Mouse (Mus musculus) G1E-ER4 (cell line): ENCODE results near the gene Ankrd34a. TPM values are rescaled to one million over a fixed set of nuclear protein-coding genes. Genes with fewer than 3 reads are reported as not detected.

ENCODE experiments used
- GATA1 ChIP-seq: IDR thresholded peaks from one replicate; pipeline ENCODE4 v1.8.0; 2012; ENCODE audit warnings: low read length, inconsistent platforms
- polyA plus RNA-seq: library from polyadenylated mRNA; stranded (reverse); fragments of >175 nt; gene quantifications from 2 replicates; pipeline ENCODE4 v1.2.3, GENCODE M21; 2012

Gene Ankrd34a
- polyA plus RNA-seq, 1 experiment, result 0.03 TPM

- TF ChIP-seq GATA1, result no peak
These were observed 25.1 kb upstream of the Ankrd34a start for GRCm38 (mm10) chr3:96571336-96571735.

GRCm38 (mm10) chr3:96571896-96572698, 24.3 kb upstream of the Ankrd34a start:
- TF ChIP-seq GATA1, result no peak

- TF ChIP-seq GATA1, result no peak
These were observed 22.6 kb upstream of the Ankrd34a start for GRCm38 (mm10) chr3:96573611-96574511.

- no peak for TF ChIP-seq GATA1
These were observed 21.0 kb upstream of the Ankrd34a start for GRCm38 (mm10) chr3:96575272-96575984.

- TF ChIP-seq GATA1, result no peak
These were observed 20.3 kb upstream of the Ankrd34a start for GRCm38 (mm10) chr3:96576005-96576658.

- no peak for TF ChIP-seq GATA1
These were observed 19.5 kb upstream of the Ankrd34a start, which contains the start of gene Gm16253 for GRCm38 (mm10) chr3:96576690-96577541. Gene Gm16253, plus strand, starts transcription at chr3:96576984.

GRCm38 (mm10) chr3:96577566-96577965, 18.9 kb upstream of the Ankrd34a start:
- no peak for TF ChIP-seq GATA1

GRCm38 (mm10) chr3:96578561-96579238, 17.7 kb upstream of the Ankrd34a start:
- no peak for TF ChIP-seq GATA1

GRCm38 (mm10) chr3:96579239-96579750, 17.1 kb upstream of the Ankrd34a start:
- TF ChIP-seq GATA1, result no peak

GRCm38 (mm10) chr3:96579885-96580454, 16.5 kb upstream of the Ankrd34a start:
- peak; percentile 88 for TF ChIP-seq GATA1

GRCm38 (mm10) chr3:96581141-96581540, 15.3 kb upstream of the Ankrd34a start:
- TF ChIP-seq GATA1, result no peak

- no peak for TF ChIP-seq GATA1
These were observed 14.5 kb upstream of the Ankrd34a start for GRCm38 (mm10) chr3:96581771-96582515.
